Mouse (Mus musculus): ENCODE data around the gene Clec5a. TPM values are rescaled to one million over a fixed set of nuclear protein-coding genes. Genes with fewer than 3 reads are reported as not detected.

Gene Clec5a
- 4.3 TPM for polyA plus RNA-seq (2015; fragmentation: Illumina TruSeq; extraction: RNeasy Lipid Tissue Mini Kit (QIAGEN cat#74804); ENCODE audit: low read depth, low replicate concordance)

DNA sequence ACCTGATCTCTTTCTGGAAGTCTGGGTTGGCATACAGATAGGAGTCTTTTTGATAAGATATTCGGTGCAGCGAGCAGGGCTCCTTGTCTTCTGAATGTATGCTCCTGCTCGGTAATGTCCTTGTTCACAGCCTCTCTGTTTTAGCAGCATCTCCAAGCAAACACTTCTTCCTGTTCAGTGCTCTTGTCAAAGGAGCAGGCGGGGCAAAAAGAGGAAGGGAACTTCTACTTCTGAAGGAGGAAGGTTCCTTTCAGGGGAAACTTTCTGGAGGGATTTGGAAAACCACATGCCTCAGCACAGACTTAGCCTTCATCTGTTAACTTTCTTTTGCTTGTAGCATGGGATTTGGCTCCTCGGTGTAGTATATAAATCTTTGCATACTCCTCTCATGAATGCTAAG lies at the start of gene Clec5a:
TSS of gene Clec5a (minus strand) at position 177 of the 400 bp plus-strand sequence.

DNA sequence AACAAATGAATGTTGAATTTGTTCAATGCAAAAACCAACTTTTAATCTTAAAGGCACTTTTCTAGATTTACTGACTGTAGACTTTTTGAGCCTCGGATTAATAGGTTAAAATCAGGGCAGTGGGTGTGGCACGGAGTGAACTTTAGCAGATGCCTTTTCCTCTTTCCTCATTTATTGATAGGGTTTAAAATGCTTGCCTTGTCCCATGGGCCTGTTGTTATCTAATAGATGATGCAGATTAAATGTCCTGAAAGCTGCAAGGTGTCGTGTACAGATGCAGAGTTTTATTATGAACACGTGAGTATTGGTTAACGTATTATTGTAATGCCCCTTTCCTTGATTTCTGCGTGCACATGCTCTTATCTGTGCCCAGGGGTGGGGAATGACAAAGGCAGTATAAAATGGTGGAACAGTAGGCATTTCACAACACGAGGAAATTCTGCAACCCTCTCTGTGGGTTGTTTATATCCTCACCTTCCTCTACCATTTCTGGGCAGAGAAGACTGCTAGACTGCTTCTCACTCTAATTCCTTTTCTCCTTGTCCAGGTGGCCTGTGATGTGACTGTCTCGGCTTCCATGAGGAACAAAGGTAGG lies 42.9 kb upstream of the Clec5a start, which contains the start of gene Mgam:
TSS of gene Mgam (plus strand) at position 426 of the 595 bp plus-strand sequence.

DNA sequence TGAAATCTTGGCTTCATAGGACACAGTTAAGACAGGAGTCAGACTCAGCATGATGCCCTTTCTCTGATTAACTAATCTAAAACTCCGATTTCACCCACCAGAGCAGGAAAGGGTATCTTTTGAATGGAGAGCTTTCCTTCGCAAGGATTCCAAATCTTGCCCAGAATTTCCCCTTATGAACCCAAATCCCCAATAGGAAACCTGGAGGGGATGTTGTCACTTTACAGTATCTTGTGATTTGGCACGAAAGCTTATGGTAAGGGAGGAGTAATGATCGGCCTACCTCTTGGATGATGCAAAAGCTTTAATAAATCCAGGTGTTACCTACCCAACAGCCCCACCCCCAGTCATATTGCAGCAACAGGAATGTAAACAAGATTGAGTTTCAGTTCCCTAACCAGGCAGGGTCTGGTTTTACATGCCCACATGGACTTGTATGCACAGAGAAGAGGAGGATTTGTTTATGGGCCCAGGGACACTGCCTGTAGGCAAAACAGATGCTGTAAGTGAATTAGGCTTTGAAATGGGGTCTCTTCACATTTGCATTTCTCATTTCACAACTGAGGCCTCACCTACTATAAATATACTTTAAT lies 27.7 kb upstream of the Clec5a start, which contains the start of gene Tas2r138:
TSS of gene Tas2r138 (minus strand) at position 51 of the 593 bp plus-strand sequence.

DNA sequence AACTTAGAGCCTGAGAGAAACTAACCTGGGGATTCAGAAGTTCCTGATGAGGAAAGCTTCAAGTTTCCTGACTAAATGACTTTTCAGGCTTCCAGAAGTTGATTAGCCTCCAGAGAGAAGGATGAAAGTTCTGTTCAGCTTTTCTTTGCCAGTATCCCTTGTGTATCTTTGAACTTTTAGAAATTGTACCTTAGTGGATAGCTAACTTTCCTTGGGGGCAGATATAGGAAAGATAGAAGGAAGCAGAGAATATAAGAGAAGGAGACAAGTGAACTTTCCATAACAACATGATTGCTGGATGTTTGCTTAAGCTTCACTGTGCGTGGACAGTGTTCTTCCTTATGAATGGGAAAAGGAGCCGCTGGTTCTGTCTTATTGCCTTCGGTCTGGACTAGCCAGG lies 16.4 kb downstream of the Clec5a start, which contains the start of gene Olfr460:
TSS of gene Olfr460 (plus strand) at position 301 of the 400 bp plus-strand sequence.

DNA sequence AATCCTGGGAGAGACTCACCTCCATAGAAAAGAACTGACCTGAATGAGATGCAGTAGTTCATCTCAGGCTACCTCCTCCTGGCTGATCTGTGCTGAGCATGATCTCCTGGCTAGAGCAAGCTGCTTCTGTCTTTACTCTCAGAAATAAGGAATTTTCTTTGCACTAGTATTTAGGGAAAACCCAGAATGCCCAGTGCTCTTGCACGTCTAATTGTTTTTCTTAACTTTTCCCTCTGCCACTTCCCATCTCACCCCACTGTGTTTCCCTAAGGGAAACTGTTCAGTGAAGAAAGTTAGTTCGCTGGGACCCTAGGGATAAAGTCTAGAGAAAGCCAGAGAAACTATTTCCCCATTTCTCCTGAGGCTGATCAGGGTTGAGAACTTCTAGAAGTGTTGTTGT lies 30.7 kb downstream of the Clec5a start, which contains the start of gene Olfr461:
TSS of gene Olfr461 (minus strand) at position 101 of the 400 bp plus-strand sequence.

Other genes with a start within 250 kb of the Clec5a start
- gene E330009J07Rik, start 149.7 kb downstream of the Clec5a start, polyA plus RNA-seq (2015; fragmentation: Illumina TruSeq; extraction: RNeasy Lipid Tissue Mini Kit (QIAGEN cat#74804); ENCODE audit: low read depth, low replicate concordance) = 43.1 TPM
- 0.45 TPM for gene Wee2, start 146.7 kb downstream of the Clec5a start, polyA plus RNA-seq (2015; fragmentation: Illumina TruSeq; extraction: RNeasy Lipid Tissue Mini Kit (QIAGEN cat#74804); ENCODE audit: low read depth, low replicate concordance)
- gene Ssbp1, start 114.5 kb downstream of the Clec5a start, polyA plus RNA-seq (2015; fragmentation: Illumina TruSeq; extraction: RNeasy Lipid Tissue Mini Kit (QIAGEN cat#74804); ENCODE audit: low read depth, low replicate concordance) = 48.1 TPM
- gene Tas2r137, start 94.6 kb downstream of the Clec5a start, polyA plus RNA-seq (2015; fragmentation: Illumina TruSeq; extraction: RNeasy Lipid Tissue Mini Kit (QIAGEN cat#74804); ENCODE audit: low read depth, low replicate concordance) = not detected
- gene Tas2r108, start 92.3 kb downstream of the Clec5a start, polyA plus RNA-seq (2015; fragmentation: Illumina TruSeq; extraction: RNeasy Lipid Tissue Mini Kit (QIAGEN cat#74804); ENCODE audit: low read depth, low replicate concordance) = not detected
- gene Prss37, start 66.3 kb downstream of the Clec5a start, polyA plus RNA-seq (2015; fragmentation: Illumina TruSeq; extraction: RNeasy Lipid Tissue Mini Kit (QIAGEN cat#74804); ENCODE audit: low read depth, low replicate concordance) = not detected
- not detected for gene Olfr461, start 30.8 kb downstream of the Clec5a start, polyA plus RNA-seq (2015; fragmentation: Illumina TruSeq; extraction: RNeasy Lipid Tissue Mini Kit (QIAGEN cat#74804); ENCODE audit: low read depth, low replicate concordance)
- gene Olfr460, start 16.3 kb downstream of the Clec5a start, polyA plus RNA-seq (2015; fragmentation: Illumina TruSeq; extraction: RNeasy Lipid Tissue Mini Kit (QIAGEN cat#74804); ENCODE audit: low read depth, low replicate concordance) = not detected
- gene Tas2r138, start 27.5 kb upstream of the Clec5a start, polyA plus RNA-seq (2015; fragmentation: Illumina TruSeq; extraction: RNeasy Lipid Tissue Mini Kit (QIAGEN cat#74804); ENCODE audit: low read depth, low replicate concordance) = not detected
- gene Mgam, start 43.0 kb upstream of the Clec5a start, polyA plus RNA-seq (2015; fragmentation: Illumina TruSeq; extraction: RNeasy Lipid Tissue Mini Kit (QIAGEN cat#74804); ENCODE audit: low read depth, low replicate concordance) = not detected

Measured in brain, adult 10 weeks (tissue).